Mouse (Mus musculus) cerebellum, adult 2 months (tissue): ENCODE data around the gene Alyref. TPM values are rescaled to one million over a fixed set of nuclear protein-coding genes. Genes with fewer than 3 reads are reported as not detected.
A peak's percentile ranks its signal among the peaks of the same experiment; 100 is the strongest.

Source experiments
- DNase-seq, 2 experiments: peaks; one replicate each; pipeline ENCODE4 v3.0.0; 2021
- H3K27ac ChIP-seq: fragments of 200-500 bp; 2 replicates; pipeline ENCODE4 v1.5.1; 2012; ENCODE audit warnings: low read length, control low read depth, inconsistent platforms; ENCODE audit not compliant: insufficient read depth
- H3K27me3 ChIP-seq: fragments of 200-500 bp; 2 replicates; pipeline ENCODE4 v1.6.1; 2012; ENCODE audit warnings: inconsistent platforms, mild to moderate bottlenecking, low read length, moderate library complexity; ENCODE audit not compliant: control insufficient read depth, insufficient read depth
- H3K4me1 ChIP-seq: fragments of 200-500 bp; 2 replicates; pipeline ENCODE4 v1.6.1; 2011; ENCODE audit warnings: low read length; ENCODE audit not compliant: control insufficient read depth, insufficient read depth
- H3K4me3 ChIP-seq: fragments of 200-500 bp; replicated peaks from 2 replicates; pipeline ENCODE3; 2011; ENCODE audit warnings: mild to moderate bottlenecking, low read depth, low read length, control low read depth; ENCODE audit not compliant: insufficient read depth
- CTCF ChIP-seq: fragments of 200-500 bp; IDR thresholded peaks from 2 replicates; pipeline ENCODE4 v1.5.1; 2011; ENCODE audit warnings: low read depth, mild to moderate bottlenecking, control low read depth, low read length, moderate library complexity, borderline replicate concordance; ENCODE audit not compliant: insufficient read depth
- POLR2A ChIP-seq: fragments of 200-500 bp; IDR thresholded peaks from 2 replicates; pipeline ENCODE4 v1.6.1; 2011; ENCODE audit warnings: low read length, control low read depth, borderline replicate concordance; ENCODE audit not compliant: insufficient read depth
- WGBS: fragments of 180-500 bp; shearing (Covaris S2); methylation state at CpG from one replicate; pipeline ENCODE4 v1.1.7; 2018; 5-methylcytosine and 5-hydroxymethylcytosine counted together
- polyA plus RNA-seq: library from polyadenylated mRNA; depleted of rRNA; stranded (reverse); fragments of >200 nt; gene quantifications from 2 replicates; pipeline ENCODE4 v1.2.3, GENCODE M21; 2012

Alyref gene
- polyA plus RNA-seq, 1 experiment, result 51.8 TPM

DNA sequence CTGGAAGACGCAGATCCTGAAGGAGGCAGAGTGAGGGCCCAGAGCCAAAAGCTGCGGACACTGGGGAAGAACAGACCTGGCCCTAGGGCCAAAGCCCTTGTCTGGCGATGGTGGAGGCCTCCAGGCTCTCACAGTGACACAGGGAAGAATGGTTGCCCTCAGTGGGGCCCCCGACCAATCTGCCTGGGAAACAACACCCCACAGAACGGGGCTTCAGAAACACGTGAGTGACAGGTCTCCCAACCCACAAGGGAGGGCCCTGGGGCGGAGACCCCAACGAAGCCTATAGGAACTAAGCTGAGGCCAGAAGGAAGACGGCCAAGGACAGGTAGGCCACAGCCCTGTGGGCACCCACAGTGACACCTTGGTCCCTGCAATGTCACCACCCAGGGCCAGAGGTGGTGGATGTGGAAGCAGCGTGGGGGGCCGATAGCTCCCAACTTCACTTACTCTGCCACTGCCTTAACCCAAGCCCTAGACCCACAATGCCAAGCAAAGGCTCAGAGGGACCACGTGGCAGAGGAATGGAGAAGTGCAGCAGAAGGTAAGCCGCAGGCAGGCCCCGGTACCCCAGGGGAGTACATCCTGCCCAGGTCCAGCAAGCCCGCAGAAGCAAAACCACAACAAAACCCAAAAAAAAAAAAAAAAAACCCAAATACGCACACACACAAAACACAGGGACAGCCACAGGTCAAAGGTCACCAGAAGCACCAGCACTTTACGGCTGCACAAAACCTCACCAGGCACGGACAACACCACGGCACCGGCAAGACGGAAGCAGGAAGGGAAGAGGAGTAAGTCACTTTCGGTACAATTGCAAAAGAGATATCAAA is 29.5 kb upstream of the Alyref start:
- DNase-seq, result peak in 1 of 2 experiments; percentile 29
- H3K4me3 ChIP-seq, result no peak overlapping the region
- no peak for TF ChIP-seq POLR2A
- no peak for TF ChIP-seq CTCF
- 62% methylated on average over 22 of the region's 22 CpGs for WGBS
- peaks cover 26% of the 10 kb centered on the region for H3K4me1 ChIP-seq
- no peaks in the 10 kb centered on the region for H3K27me3 ChIP-seq
- H3K27ac ChIP-seq, result no peak overlapping the region

GRCm38 (mm10) chr11:120626785-120627467 is 28.8 kb upstream of the Alyref start:
- 77% methylated on average over 11 of the region's 11 CpGs for WGBS
- TF ChIP-seq POLR2A, result no peak
- TF ChIP-seq CTCF, result no peak
- no peak overlapping the region for H3K27ac ChIP-seq
- no peak overlapping the region for H3K4me3 ChIP-seq
- H3K27me3 ChIP-seq, result no peaks in the 10 kb centered on the region
- DNase-seq, result no peak
- peaks cover 24% of the 10 kb centered on the region for H3K4me1 ChIP-seq

- 15% methylated on average over 5 of the region's 5 CpGs for WGBS
- no peak for TF ChIP-seq CTCF
- Histone ChIP-seq H3K27ac (peak within 1 kb of the TSS; percentile 79), H3K27me3 (no peaks in the 10 kb centered on the region), H3K4me1 (peaks cover 16% of the 10 kb centered on the region), H3K4me3 (peak within 1 kb of the TSS; percentile 66)
- DNase-seq, result no peak
Measured at GRCm38 (mm10) chr11:120625152-120625775, 27.1 kb upstream of the Alyref start, which contains the start of gene Sirt7. Gene Sirt7 (minus strand): TSS chr11:120625240.

DNA sequence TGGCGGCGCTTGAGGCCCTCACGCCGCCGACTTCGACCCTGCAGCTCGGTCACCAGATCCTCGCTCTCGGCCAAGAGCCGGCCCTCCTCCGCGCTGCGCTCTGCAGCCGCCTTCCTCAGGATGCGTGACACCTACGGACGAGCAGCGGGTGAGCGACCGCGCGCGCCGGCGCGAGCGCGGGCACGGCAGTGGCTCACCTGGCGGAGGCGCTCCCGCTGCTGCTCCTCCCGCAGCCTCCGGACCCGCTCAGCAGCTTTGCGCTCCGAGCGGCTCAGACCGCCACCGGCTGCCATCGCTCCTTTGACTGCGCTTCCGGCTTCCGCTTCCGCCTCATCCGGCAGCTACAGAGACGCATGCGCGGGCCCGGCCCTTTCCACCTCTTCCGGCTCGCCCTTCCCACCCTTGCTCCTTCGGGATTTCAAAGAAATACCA is 26.5 kb upstream of the Alyref start:
- DNase-seq, result peak; percentile 84 to 86
- Histone ChIP-seq H3K4me1 (peaks cover 11% of the 10 kb centered on the region), H3K27ac (no peak overlapping the region; the same call in 1 of the 2 replicates), H3K4me3 (peak overlapping the region; percentile 66), H3K27me3 (no peaks in the 10 kb centered on the region)
- TF ChIP-seq CTCF (no peak), POLR2A (peak; percentile 80)
- under 1% methylated on average over 53 of the region's 53 CpGs for WGBS

DNA sequence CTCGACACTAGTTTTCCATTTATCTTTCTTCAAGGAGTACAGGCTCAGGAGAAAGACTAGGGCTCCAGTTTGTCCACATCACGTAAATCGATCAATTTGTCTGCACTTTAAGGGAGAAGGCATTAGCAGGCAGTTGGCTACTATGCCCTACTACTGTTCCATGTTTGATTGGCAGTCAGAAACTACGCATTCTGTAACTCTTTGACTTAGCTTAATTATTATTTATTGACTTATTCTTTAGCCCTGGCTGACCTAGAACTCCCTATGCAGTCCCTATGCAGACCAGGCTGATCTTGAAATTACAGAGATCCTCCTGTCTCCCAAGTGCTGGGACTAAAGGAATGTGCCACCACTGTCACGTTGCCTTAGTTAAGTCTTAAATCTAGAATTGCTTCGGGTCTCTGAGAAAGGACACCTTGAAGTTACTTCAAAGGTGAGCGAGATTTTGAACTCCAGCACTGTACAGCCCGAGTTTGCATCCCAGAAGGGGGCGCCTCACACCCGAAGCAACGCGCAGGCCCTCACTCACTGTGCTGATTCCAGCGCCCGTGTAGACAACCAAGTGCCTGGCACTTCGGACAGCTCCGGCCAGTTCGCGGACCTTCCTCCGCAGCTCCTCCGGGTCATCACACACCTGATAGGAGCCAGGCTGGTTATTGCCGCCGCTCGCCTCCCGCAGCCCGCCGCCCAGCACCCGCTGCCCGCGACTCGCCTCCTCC is 26.0 kb upstream of the Alyref start:
- Histone ChIP-seq H3K27me3 (no peaks in the 10 kb centered on the region), H3K4me3 (peak overlapping the region; percentile 66), H3K27ac (no peak overlapping the region), H3K4me1 (peaks cover 7% of the 10 kb centered on the region; the same call in 1 of the 2 replicates)
- no peak for TF ChIP-seq POLR2A
- TF ChIP-seq CTCF, result peak; percentile 59
- DNase-seq, result peak; percentile 58 to 60
- 14% methylated on average over 28 of the region's 30 CpGs for WGBS

DNA sequence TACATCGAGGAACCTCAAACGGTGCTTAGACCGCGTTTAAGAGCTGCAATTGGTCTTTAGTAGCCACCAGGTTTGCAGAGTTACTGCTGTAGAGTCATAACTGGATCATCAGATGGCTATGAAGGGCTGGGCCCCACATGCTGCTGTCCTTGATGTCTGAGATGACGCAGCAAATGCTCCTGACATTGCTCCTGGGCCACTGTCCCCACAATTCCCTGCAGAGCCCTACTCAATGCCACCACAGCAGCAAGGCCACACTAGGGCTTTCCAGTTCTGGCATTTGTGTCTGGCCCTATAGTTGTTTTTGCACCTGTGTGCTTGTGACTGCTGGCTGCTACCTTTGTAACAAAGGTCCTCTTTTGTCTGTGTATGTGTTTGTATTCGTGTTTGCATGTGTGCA is 24.6 kb upstream of the Alyref start:
- DNase-seq, result no peak
- TF ChIP-seq CTCF (no peak), POLR2A (no peak)
- WGBS, result 90% methylated on average over 6 of the region's 6 CpGs
- H3K27me3 ChIP-seq, result no peaks in the 10 kb centered on the region
- H3K4me3 ChIP-seq, result no peak overlapping the region
- peaks cover 7% of the 10 kb centered on the region; the same call in 1 of the 2 replicates for H3K4me1 ChIP-seq
- no peak overlapping the region for H3K27ac ChIP-seq

DNA sequence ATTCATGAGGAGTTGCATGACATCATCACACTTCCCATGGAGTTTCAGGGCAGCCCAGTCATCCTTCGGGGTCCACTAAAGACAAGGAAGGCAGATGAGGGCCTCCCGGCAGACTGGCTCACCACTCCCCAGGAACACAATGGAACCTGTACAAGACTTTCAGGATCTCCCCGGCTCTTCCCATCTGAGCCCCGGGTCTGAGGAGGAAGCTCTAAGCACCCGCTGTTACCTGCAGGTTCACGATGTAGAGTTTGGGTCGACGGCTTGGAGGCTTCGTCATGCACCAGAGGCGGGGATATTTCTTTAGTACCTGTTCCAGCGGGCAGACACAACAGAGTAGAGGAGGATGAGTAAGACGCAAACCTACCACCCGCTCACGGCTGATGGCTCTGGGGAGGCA is 22.0 kb upstream of the Alyref start:
- no peak for TF ChIP-seq POLR2A
- 91% methylated on average over 14 of the region's 14 CpGs for WGBS

More for the DNA sequence above, 22.0 kb upstream of the Alyref start:
- Histone ChIP-seq H3K4me1 (peaks cover 15% of the 10 kb centered on the region), H3K4me3 (no peak overlapping the region), H3K27ac (no peak overlapping the region), H3K27me3 (no peaks in the 10 kb centered on the region)
- no peak for DNase-seq
